Mouse (Mus musculus): ENCODE results near the gene Aak1.

- TF ChIP-seq GATA1 (IDR thresholded peaks at IDR 0.05; ENCODE audit: borderline replicate concordance, low read length) (no peak), FLI1 (IDR thresholded peaks at IDR 0.05; ENCODE audit: low read length) (no peak)
Measured at GRCm38 (mm10) chr6:86813341-86813740, 36.0 kb upstream of the Aak1 start.

Measured in megakaryocyte, embryonic 14.5 days (primary cell).